28 mouse cellular contexts compared by ENCODE assay signal in genomic region chrX:52245694-52246297, GRCm38 (mm10).
"Had no signal": no experiment of that assay in that cellular context is flagged by ENCODE, and none has a peak within 500 bp of the region (broad histone marks: within the 10 kb centered on the region; RNA-seq: fewer than 3 reads in every experiment).

No protein-coding gene starts in this region.

- H3K27me3 ChIP-seq: embryonic facial prominence, embryonic 12.5 days; embryonic facial prominence, embryonic 13.5 days; embryonic facial prominence, embryonic 15.5 days; forebrain, embryonic 12.5 days; forebrain, embryonic 13.5 days; forebrain, embryonic 15.5 days had no signal

- H3K4me2 ChIP-seq: embryonic facial prominence, embryonic 12.5 days; embryonic facial prominence, embryonic 13.5 days; embryonic facial prominence, embryonic 15.5 days; forebrain, embryonic 12.5 days; forebrain, embryonic 13.5 days; forebrain, embryonic 15.5 days had no signal

- H3K4me1 ChIP-seq: embryonic facial prominence, embryonic 10.5 days; embryonic facial prominence, embryonic 12.5 days; embryonic facial prominence, embryonic 13.5 days; embryonic facial prominence, embryonic 15.5 days; forebrain, embryonic 10.5 days; forebrain, embryonic 12.5 days; forebrain, embryonic 13.5 days; forebrain, embryonic 15.5 days had no signal

- DNase-seq: cerebellum, adult 18-20 months; cerebellum, adult 2 months; cerebellum, adult 8-10 months; cerebellum, adult 9-10 months; cerebellum, adult 9-11 months; cerebellum, postnatal 10 days; cerebellum, postnatal 14 days; cerebellum, postnatal 25 days; cerebellum, postnatal 36 days; embryo, embryonic 11 days; forebrain, postnatal 0 days; gastrocnemius, adult 2 months; gastrocnemius, postnatal 10 days; gastrocnemius, postnatal 14 days; gastrocnemius, postnatal 25 days; gastrocnemius, postnatal 36 days; heart, adult 11 months had no signal

- H3K27ac ChIP-seq: embryonic facial prominence, embryonic 10.5 days; embryonic facial prominence, embryonic 12.5 days; embryonic facial prominence, embryonic 13.5 days; embryonic facial prominence, embryonic 15.5 days; forebrain, embryonic 10.5 days; forebrain, embryonic 12.5 days; forebrain, embryonic 13.5 days; forebrain, embryonic 15.5 days; gastrocnemius, adult 2 months had no signal

- H3K9ac ChIP-seq: embryonic facial prominence, embryonic 12.5 days; embryonic facial prominence, embryonic 13.5 days; embryonic facial prominence, embryonic 15.5 days; forebrain, embryonic 12.5 days; forebrain, embryonic 13.5 days; forebrain, embryonic 15.5 days; forebrain, postnatal 0 days had no signal

- H3K9me3 ChIP-seq: embryonic facial prominence, embryonic 10.5 days; embryonic facial prominence, embryonic 12.5 days; embryonic facial prominence, embryonic 13.5 days; embryonic facial prominence, embryonic 15.5 days; forebrain, embryonic 10.5 days; forebrain, embryonic 12.5 days; forebrain, embryonic 13.5 days; forebrain, embryonic 15.5 days had no signal

- ATAC-seq: forebrain, embryonic 13.5 days; forebrain, embryonic 14.5 days; forebrain, embryonic 15.5 days; forebrain, embryonic 16.5 days; forebrain, postnatal 0 days had no signal

- H3K4me3 ChIP-seq: embryonic facial prominence, embryonic 10.5 days; embryonic facial prominence, embryonic 12.5 days; embryonic facial prominence, embryonic 13.5 days; embryonic facial prominence, embryonic 15.5 days; erythroblast, embryonic 14.5 days; forebrain, embryonic 10.5 days; forebrain, embryonic 12.5 days; forebrain, embryonic 13.5 days; forebrain, embryonic 15.5 days; gastrocnemius, adult 2 months had no signal

- H3K36me3 ChIP-seq: embryonic facial prominence, embryonic 10.5 days; embryonic facial prominence, embryonic 12.5 days; embryonic facial prominence, embryonic 13.5 days; embryonic facial prominence, embryonic 15.5 days; forebrain, embryonic 10.5 days; forebrain, embryonic 12.5 days; forebrain, embryonic 15.5 days had no signal
